Mouse (Mus musculus): ENCODE measurements around the gene Zmiz1.

Zmiz1 gene

DNA sequence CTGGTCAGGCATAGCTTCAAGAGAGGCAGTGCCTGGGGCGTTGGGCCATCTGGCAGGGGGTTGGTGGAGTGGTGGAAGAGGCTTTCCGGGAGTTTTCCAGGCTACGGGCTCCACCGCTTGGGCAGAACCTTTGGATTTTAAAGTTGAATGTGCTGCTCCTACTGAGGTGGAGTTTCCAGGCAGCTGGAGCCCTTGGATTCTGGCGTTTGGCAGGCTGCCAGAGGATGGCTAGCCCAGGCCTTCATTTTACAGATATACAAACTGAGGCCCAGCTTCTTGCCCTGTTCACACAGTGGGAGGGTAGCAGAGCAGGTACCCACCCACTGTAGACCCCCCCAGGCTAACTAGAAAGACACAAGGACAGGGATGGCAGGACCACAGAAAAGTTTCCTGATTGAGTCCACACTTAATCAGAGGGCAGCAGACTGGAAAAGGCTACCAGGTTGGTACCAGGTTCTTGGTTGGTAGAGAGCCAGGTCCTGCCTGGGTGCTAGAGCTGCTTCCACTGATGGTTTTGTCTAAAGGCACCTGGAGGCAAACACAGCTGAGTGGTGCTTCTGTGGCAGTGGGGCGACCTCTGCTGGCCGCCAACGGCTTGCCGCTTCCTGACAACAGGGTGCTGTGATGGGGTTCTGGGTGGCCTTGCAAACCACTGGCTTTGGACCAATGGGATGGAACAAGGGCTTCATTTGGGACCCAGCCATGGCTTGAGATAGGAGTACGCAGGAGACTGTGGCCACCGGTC lies 106.5 kb downstream of the Zmiz1 start:
- DNase-seq, result peak; percentile 90

DNA sequence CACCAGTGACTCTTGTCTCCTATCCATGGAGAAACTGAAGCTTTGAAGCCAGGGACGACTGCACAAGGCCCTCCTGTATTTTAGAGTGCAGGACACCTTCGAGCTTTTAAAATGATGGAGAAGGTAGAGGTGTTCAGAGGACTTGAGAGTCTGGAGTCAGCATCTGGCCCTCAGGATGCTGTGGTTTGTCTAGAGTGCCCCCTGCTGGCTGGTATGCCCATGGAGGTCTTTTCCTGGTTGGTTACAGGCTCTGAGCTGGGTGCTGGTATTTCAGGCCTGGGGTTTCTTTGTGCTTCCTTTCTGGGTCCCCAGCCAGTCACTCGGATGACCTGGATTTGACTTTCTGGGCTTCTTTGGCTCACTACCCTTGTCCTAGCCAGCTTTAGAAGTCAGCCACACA lies 108.3 kb downstream of the Zmiz1 start:
- peak; percentile 85 for DNase-seq

DNA sequence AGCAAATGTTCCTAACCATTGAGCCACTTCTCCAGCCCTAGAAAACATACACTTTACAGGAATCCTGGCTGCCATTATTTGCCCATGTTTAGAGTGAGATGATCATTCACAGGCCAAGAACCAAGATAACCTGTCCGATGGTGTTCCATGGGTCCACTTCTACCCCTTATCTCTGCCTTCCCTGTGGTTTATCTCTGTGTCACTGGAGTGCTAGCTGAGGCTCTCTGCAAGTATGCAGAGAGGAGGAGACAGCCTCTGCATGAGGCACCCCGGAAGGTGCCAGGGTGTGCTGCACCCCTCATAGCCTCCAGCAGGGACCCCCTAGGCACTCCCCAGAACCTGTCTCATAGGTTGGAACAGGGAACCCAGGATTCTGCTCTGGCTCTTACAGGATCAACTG lies 108.9 kb downstream of the Zmiz1 start:
- DNase-seq, result no peak

DNA sequence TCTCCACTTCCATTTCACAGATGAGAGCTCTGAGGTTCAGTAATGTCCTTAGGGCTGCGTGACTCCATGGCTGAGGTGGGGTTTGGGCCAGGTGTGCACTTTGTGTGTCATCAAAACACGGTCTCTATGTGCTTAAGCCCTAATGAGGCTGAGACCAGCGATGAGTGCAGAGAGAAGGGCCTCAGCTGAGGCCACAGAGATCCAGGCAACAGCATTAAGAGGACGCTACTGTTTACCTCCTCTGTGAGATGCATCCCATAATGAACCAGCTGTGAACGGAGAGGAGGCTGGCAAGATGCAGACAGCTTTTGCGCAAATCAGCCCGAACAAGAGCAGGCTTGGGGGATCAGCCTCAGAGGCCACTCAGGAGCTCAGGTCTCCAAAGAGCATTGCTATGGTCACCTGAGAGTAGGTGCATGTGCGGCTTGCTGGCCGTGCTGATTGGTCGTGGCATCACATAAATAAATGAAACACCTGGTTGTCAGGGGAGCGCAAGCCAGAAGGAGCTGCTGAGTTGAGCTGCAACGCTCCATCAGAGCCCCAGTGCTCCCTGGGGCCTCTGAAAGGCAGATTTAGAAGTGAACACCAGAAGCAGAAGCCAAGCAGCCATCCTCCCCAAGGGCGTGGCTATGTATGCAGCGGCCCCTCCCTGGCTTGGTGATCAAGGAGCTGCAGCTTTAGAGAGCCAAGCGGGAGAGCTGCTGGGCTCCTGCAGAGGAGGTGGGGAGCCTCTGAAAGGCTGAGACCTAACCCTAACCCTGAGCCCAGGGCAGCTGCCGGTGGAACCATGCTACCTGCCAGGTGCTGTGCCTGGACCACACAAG lies 115.3 kb downstream of the Zmiz1 start:
- no peak for DNase-seq

DNA sequence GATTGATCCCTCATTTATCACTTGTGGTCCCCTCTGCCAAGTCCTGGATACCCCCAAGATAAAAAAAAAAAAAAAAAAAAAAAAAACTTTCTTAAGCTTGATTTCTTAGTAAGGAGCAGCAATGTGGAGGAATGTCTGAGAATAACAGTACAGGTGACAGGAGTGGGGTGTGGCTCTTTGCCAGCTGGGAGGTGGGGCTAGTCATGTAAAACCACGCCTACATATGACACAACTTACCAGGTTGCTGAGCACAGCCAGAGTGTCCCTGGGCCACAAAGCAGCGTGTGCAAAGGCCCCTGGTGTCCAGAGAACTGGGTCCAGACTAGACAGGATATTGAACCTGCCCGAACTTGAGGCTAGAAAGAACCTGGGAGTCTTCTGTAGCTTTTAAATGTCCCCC lies 117.7 kb downstream of the Zmiz1 start:
- no peak for DNase-seq

DNA sequence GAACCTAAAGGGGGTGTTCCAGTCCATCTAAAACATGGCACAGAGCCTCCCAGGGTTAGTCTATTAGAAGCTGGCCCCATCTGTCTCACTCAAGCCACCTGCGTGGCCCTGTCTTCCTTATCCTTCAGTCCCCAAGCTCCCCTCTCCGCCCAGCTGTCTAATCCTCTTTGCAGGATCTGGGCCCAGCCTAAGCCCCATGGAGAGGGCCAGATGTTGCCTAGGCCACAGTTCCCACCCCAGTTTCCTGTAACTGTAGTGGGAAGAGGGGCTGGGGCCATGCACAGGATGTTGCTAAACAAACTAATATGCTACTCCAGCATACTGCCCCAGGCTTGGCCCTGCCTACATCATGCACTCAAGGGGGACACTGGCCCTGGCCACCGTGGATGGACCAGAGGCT lies 118.4 kb downstream of the Zmiz1 start:
- DNase-seq, result no peak

DNA sequence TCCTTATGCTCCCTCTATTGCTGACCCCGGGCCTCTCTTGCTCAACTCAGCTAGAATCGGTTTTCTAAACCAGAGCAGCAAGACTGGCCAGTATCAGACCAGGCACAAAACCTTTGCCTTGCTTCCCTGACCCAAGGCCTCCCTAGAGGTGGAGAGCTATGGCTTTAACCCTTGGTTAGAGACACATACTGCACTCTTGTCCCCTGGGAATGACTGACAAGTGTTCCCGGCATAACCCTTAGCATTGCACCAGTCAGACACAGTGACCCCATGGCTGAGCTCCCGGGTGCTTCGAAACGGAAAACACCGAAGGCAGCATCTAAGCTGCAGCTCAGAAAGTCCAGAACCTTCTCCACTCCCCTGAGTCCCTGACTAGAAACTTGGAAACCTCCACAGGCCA lies 120.6 kb downstream of the Zmiz1 start:
- no peak for DNase-seq

DNA sequence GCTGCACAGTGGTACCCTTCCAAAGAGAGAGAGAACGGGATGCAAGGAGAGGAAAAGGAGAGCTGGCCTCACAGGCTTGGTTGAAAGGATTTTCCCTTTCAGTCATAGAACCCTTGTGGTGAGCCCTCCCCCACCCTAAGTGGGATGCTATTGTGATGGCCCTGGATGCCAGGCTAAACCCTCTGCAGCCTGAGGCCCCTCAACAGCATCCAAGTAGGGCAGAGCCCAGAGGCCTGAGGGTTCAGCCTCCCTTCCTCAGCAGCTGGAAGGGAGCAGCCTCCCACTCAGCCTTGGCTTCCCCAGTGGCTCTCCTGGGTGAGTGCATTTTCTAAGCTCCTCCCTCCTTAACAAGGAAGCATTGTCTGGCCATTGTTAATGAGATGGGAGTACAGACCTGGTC lies 121.4 kb downstream of the Zmiz1 start:
- DNase-seq, result no peak

DNA sequence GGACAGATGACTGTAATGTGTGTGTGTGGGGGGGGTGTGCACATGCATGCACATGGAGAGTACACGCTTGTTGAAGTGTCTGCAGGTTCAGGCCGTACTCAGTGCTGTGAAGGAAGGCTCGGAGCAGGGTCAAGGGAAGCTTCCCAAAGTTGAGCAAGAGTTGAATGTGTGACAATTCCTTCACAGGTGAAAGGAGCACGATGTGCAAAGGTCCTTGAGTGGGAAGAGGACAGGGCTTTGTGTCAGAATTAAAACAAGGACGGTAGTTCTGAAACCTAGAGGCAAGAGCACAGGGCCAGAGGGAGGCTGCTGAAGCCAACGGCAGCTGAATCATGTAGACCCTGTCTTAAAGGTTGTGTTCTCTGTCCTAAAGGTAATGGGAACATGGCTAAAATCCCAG lies 123.6 kb downstream of the Zmiz1 start:
- no peak for DNase-seq

DNA sequence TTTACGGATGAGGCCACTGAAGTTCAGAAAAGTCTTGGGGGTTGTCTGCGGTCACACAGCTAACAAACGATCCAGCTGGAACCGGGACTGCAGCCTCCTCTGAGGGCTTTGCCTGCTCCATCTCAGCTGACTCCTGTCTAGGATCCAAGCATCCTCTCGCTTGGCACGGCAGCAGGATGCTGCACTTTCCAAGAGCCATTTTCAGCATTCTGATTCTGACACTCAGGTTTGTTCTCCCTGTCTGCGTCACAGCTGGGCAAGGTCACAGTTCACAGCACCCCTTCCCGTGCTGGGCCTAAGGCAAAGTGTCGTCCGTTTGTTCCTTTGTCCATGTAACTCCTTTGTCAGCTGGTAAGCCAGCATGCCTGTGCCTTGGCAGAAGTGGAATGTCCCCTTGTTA lies 124.9 kb downstream of the Zmiz1 start:
- no peak for DNase-seq

DNA sequence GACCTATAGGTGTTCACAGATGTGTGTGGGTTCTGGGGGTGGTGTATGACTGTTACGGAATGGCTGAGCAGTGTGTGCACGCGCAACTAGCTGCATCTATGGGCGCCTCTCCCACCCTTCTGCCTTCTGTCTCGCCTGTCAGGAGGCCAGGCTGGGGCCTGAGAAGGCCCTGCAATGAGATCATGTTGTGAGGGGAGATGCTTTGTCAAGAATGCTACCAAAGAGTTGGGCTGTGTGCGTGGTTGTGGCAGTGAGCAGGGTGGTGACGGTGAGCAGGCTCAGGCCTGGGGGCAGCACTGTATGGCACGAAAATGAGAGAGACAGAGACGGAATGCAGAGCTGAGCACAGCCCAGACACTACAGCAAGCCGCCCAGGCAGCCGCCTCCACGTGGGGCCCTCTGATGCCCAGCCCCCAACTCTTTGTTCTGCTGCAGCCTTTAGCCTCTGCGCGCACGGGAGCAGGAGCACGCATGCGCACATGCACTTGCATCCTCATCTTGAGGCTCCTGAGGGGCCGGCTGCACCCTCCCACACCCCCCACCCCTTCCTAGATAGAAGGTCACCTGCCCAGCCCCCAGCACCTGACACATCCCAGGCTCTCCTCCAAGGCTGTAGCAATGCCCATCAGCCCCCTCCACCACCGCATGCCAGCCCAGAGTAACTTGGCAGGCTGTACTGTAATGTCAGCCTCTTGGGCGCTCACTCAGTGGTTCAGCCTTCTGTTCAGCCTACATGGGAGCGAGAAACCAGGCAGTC lies 126.7 kb downstream of the Zmiz1 start:
- no peak for DNase-seq

DNA sequence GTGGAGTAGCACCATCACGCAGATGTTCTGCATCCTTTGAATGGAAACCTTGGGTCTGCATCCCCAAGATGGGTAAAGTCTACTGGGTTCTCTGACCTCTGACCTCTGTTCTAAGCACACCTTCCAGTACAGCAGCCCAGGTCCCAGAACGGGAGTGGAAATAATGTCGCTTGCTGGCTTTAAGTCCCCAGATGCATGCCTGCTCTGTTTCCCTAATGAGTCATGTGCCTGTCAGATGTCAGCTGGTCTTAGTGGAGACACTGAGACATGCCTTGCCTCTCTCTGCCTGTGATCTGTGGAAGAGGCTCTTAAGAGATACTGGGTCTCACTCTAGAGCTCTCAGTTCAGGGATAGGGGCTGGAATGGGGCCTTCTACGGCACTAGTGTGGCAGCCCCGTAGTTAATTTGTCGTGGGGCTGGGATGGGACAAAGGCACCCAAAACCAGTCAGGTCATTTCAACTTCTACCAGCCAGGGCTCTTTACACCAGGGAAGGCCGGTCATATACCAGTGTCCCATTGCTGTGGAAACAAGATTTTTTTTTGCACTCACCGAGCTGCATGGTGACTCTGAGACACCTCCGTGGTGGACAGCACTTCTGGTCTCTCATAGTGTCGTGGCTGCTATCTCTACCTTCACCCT lies 128.0 kb downstream of the Zmiz1 start:
- no peak for DNase-seq

DNA sequence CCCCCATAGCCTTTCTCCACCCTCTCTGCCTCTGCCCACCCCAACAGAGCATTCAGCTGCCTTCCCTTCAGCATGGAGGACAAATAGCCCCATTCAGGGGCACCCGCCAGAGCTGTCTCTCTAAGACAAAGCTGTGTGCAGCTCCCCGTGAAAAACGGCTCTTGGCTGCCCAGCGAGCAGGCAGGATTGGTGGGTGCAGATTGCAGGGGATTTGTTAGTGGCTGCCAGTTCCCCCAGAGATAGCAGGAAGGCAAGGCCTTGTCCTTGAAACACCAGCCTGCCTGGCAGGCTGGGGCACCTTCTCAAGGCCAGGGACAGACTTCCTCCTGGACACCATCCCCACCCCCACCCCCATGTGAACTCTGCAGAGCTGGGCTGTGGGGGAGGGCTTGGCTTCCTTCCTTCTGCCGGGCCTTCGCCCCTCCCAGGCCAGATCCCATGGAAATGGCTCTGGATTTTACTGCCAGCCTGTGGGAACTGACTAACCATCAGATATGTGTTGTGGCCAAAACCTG lies 128.6 kb downstream of the Zmiz1 start:
- DNase-seq, result no peak

DNA sequence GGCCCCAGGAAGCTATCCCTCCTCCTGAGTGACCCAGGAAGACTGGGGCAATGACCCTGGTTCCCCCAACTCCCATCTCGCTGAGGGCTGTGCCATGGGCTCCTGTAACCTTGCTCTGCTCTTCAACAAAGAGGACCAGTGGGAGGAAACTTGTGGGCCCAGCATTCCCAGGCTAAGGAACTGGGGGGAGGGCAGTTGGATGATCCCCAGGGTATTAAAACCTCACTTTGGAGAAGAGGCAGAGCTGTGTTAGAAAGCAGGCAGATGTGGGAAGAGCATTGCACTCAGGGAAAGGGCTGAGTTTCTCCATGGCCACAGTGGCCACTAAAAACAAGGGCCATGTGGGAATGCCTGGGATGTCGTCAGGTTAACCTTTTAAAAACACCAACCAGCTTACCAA lies 129.2 kb downstream of the Zmiz1 start:
- no peak for DNase-seq

DNA sequence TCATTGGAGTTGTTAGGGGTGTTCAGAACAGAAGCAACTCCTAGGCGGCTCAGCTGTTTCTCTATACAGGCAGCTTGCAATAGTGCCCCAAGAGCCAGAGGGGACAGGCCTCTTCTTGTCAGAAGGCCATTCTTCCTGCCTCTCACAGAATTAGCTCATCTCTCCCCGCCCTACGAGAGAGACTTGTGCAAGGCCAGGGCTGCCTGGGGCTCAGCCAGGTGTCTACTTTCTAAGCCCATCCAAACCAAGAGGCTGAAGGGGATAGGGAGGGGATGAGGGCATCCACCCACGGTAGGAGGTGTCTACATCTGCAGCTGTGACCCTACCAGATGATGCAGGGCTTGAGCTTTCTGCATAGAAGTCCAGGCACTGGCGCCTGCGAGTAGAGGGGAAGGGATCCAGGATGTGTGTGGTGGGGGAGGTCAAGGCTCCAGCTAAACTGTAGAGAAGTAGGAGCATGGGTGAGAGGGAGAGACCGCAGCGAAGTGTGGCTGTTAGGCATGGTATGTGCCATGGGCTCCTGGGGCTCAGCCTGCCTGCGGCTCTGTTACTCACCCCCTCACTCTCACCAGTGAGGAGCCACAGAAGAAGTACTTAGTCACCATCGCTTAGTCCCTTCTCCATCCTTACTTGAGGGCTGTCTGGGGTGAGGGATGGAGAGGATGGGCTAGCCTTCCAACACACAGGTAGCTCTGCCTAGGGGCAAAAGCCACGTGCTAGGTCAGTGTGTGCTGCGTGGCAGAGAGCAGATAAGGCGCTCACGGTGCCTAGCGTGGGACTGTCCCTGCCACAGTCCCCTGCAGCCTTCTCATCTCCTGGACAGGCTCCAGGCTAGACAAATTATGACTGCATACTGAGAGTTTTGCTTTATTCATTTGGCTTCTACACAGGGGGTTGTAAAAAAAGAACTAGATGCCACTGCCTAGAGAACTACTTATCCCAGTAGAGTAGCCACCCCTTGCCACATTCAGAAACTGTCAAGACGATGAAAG lies 130.3 kb downstream of the Zmiz1 start:
- no peak for DNase-seq

DNA sequence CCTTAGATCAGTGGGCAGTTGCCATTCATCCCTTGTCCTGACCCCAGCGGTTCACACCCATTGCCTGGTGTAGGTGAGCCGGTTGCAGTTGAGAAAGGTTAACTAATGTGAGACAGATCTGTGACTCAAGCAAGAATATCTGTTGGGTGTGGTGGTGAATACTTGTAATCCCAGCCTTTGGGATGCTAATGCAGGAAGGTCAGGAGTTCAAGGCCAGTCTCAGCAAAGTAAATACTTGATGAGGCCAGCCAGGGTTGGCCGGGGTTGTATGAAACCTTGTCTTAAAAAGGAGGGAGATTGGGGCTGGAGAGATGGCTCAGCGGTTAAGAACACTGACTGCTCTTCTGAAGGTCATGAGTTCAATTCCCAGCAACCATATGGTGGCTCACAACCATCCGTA lies 132.0 kb downstream of the Zmiz1 start:
- DNase-seq, result no peak

DNA sequence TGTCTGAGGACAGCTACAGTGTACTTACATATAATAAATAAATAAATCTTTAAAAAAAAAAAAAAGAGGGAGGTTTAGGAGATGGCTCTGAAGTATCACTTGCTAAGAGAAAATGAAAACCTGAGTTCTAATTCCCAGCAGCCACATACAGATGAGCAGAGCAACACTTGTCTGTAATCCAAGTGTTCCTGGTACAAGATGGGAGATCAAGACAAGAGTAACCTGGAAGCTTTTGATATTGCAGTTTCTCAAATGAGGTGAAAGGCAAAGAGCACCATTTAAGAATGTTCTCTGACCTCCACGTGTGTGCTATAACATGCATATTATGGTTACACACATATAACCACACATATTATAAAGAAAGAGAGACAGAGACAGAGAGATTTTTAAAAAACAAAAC lies 132.4 kb downstream of the Zmiz1 start:
- no peak for DNase-seq

DNA sequence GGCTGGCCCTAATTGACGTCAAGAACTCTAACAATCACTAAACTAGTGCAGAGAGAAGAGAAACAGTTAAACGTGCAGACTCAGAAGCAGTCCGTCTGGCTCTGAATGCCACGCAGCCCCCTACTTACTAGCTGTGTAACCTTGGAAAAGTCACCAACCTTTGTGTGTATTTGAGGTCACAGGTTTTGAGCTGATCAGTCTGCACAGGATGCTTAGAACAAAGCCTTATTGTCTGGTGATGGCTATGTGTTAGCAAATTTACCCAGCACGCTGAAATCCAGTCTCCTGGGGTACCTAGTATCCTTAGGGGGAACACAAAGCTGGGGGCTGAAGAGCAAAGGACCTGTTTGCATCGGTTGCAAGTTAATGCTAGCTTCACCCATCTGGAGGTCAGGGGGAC lies 133.5 kb downstream of the Zmiz1 start:
- no peak for DNase-seq

DNA sequence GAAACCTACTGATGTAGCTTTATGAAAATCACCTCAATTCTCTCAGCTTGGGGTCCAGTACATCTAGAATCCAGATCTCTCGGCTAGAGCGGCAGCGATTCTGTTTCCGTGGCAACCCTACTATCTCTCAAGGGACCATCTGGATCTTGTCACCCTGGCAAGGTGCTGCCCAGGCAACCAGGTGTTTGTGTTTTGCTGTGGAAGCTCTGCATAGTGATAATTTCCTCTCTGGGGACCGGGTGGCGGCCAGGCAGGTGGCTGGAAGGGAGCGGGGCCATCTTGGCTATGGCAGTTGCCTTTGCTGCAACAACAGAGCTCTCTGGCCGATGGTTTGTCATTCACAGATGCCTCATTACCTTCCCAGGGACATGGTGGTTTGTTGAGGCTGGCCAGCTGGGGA lies 134.9 kb downstream of the Zmiz1 start:
- no peak for DNase-seq

DNA sequence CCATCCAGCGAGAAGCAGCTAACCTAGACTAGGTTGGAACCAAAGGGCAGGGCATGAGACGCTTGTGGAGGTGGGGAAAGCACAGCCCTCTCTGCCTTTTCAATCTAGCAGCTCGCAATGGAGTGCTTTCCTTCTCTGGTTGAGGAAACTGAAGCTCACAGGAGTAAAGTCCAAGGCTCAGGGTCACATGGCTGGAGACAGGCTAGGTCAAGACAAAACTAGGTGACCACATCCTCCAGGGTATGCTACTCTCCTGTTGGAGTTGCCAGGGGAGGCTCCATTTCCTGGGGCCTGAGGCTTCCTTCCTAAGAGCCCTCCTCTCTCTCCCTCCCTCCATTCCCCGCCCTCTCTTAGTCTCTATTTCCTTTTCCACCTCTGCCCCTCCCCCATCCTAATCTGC lies 135.6 kb downstream of the Zmiz1 start:
- no peak for DNase-seq

DNA sequence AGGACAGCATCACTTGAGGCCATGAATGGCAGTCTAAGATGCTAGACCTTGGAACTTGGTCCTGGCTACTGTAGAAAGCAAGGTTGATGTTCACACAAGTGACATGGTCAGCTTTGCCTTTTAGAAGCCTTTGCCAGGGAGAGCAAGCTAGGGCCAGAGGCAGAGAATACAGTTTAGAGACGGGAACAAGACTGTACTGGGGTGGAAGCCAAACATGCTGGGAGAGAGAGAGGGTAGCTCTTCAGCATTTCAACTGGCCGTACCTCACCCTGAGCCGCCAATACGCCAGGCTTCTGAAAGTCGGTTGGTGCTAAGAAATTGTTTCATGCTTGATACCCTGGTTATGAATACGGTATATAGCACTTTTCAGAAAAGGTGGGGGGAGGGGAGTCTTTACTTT lies 140.0 kb downstream of the Zmiz1 start:
- DNase-seq, result no peak

DNA sequence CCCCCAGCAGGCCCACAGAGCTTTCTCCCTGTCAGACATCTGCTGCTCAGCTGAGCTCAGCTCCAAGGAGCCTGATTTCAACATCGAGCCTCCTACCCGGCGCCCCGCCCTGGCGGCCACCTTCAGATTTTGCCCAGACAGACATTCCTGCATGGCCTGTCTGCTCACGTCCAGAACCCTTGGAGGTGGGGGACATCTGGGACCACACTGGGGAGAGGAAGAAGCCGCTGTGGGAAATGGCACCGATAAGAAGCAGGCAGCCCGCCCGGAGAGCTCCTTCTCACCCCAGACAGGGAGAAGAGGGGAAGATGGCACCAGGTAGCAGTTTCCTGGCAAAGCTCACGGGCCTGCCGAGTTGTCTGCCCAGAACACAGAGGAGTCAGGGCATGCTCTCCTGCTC lies 140.9 kb downstream of the Zmiz1 start:
- DNase-seq, result no peak

Measured in thymus, postnatal 25 days (tissue).